Mouse (Mus musculus) layer of hippocampus, adult 9-11 months (tissue): ENCODE data around the gene Klc1.
A peak's percentile ranks its signal among the peaks of the same experiment; 100 is the strongest.

Source experiments
- DNase-seq: peaks from one replicate; pipeline ENCODE4 v3.0.0; 2022

Gene Klc1

DNA sequence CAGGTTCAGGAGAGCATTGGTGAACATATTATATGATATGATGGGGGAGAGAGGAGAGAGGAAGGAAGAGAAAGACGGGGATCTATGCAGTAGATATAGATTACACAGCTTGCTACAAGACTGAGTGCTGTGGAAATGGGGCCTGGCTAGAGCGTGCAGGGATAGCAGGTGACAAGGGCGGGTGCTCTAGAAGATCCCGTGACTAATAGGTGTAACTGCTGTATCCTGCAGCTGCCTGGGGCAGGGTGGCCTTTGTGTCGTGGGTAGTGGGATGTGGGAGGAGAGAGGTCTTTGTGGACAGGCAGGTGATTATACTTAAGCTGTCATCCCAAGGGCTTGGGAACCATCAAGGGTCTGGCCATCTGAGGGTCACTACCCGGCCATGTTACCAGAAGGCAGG lies 13.4 kb upstream of the Klc1 start:
- DNase-seq: no peak

DNA sequence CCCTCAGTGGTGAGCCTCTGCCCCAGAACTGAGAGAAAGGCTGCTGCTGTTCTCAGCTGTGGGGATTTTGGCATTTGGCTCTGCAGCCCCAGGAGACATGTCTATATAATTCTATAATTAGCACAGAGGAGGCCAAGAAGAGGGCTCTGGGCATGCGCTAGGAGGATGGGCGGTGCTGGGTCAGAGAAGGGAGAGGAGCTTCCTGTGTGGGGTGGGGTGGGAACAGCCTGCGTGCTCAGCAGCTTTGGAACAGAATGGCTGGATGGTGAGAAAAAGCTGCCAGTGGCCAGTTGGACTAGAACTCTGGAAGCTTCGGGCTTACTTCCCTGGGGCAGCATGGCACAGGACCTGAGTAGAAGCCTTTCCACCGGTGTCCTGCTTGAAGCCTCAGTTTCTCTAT lies 12.6 kb upstream of the Klc1 start:
- peak; percentile 50 for DNase-seq

DNA sequence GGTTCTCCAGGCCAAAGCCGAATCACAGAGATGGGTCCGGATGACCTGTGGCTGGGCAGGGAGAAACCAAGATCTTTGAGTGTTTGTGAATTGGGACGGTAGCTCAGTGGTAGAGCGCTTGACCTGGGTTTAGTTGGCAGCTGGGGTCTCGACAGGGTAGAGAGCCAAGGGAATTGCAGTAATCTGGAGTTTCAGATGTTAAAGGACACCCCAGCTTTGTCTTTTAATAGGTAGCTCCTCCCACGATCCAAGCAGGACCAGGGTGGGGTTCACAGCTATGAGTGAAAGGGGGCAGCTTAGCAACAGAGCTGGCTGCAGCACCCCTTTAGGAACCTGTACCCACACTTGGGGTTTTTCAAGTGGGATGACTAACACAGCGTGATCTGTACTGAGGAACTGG lies 11.2 kb upstream of the Klc1 start:
- DNase-seq: no peak

DNA sequence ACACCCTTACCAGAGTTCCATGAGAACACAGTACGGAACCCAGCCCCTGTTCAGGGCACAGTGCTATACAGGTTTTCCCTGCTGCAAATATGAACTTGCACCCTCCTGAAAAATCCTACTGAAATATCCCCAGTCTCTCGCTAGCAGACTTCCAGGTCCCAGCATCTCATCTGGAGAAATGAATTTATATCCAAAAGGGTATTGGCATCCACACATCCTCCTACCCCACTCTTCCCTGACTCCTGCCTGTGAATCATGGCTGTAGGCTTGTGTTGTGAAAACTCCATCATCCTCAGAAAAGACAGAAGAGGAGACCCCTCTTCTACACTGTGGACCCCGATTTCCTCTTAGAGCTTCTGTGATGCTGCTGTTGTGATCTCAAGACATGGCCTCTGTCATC lies 7.9 kb upstream of the Klc1 start:
- DNase-seq: no peak

DNA sequence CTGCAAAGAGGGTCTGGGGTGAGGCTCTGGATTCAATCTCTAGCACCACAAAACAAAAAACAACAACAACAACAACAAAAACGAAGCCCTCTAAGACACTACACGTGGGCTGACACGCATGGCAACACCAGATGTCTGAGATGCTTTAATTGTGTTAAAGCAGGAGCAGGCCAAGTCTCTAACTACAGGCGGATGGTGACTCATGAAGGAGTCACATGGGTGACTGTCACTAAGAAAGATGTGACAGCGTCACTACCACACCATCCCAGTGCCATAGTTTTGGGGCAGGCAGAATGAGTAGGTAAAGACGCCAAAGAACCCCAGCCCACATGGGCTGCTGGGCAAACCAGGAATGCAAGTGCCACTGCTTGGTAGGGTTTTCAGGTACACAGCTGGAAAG lies 6.2 kb upstream of the Klc1 start:
- DNase-seq: peak; percentile 44

DNA sequence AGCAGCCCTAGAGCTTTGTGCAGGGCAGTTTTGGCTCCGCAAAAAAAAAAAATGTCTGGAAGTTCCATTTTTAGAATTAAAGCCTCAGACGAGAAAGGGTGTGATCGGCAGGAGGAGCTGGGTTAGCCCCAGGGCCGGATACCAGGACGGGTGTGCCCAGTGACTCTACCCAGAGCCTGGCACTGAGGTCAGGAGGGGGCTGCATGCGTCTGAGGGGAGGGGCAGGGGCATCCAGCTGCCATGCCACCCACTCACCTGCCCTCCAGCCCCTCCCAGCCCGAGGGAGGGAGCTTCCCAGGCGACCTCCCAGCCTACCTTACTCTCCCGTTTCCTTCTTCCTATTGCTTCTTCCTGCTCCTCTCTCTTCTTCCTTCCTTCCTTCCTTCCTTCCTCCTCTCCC lies 5.3 kb upstream of the Klc1 start:
- no peak for DNase-seq

DNA sequence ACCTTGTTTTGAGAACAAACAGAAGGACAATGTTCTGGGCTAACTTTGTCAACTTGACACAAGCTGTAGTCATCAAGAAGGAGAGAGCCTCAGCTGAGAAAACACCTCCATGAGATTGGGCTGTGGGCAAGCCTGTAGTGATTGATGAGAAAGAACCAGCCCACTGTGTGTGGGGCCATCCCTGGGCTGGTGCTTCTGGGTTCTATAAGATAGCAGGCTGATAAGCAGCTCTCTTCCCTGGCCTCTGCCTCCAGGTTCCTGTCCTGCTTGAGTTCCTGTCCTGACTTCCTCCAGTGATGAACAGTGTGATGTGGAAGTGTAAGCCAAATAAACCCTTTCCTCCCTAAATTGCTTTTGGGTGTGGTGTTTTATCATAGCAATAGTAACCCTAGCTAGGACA lies 3.9 kb upstream of the Klc1 start:
- no peak for DNase-seq

DNA sequence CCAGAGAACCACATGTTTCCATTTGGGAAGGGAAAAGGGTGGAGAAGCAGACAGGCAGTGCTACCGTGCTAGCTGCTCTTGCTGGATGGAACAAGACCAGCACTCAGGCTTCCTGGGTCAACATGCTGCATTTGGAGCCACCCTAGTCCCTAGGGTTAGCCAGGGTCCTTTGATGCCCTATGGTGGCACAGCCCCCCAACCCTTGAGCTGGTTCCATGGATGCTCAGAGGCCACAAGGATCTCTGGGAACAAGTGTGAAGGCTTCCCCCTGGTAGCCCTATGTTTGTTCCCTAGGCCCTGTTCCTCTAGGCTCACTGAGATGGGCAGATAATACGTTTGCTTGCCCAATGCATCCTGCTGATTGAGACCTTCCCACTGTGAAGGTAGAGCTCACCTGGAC lies 3.4 kb upstream of the Klc1 start:
- no peak for DNase-seq

DNA sequence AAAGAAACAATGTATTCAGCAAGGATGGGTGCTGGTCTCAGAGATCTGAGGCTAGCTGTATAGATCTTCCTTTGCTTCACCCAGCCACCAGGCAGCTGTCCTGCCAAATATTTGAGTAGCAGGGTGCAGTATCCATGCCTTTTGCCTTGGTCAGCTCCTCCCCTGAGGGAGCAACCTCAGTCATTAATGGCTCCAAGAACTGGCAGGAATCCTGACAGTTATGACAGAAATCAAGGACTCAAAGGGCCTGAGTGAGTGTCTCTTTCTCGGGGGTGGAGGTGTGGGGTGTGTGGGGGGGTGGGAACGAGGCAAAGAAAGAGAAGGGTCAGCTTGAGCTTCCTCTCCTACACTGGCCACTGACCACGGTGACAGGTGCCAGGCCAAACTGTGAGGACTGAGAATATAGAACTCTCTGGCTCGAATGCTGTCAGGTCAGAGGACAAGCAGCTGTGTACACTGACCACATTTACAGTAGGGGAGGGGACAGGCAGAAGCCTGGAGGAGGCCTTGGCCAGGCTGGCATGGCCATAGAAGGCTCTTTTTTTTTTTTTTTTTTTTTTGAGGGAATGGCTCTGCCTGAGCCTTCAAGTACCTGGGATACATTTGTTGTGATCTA lies 2.5 kb upstream of the Klc1 start:
- DNase-seq: no peak

DNA sequence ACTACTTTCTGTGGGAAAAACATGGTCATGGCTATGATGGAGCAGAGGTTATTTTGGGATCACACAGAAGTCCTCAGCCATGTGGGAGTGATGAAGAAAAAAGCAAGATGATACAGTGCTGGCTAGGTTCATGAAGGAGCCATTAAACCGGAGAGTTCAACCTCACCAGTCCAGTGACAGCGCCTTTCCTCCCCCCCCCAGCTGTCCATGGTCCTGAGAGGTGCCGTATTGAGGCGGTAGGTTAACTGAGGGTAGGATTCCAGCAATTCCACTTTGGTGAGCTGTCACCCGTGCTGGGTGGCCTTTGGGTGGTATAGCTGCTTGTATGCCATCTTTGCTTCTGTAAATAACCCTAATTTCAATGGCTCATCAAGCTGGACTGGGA lies 2.0 kb upstream of the Klc1 start:
- no peak for DNase-seq

DNA sequence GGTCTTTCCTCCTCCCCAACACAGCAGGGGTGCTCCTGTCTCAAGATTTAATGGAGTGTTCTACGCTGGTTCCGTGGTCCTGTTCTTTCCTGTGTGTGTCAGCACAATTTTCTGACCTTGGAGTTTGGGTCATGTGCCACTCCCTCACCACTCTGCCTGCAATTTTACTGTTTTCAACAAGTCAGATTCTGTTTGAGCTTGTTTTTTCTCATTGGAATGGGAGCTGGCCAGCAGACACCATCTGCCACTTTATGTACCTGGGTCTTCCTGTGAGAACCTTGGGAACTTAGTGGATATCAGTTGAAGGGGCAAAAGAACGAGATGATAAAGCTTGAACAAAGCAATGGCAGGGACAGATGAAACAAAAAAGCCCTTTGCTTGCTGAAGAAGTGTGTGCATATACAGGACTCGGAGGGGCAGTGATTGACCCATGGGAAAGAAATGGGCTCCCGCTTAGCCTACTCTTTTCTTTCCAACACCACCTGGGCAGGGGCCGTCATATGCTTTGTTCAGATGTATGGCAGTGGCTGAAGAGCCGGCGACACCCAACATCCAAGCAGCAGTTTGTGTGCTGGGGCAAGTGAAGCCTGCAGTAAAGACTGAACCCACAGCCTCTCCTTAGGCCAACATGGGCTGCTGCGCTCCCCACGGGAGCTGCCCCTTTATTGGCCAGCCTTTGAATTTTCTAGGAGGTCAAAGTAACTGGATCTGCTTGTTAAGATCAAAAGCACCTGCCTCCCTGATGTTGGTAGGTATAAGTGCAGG lies 906 bp upstream of the Klc1 start:
- no peak for DNase-seq

DNA sequence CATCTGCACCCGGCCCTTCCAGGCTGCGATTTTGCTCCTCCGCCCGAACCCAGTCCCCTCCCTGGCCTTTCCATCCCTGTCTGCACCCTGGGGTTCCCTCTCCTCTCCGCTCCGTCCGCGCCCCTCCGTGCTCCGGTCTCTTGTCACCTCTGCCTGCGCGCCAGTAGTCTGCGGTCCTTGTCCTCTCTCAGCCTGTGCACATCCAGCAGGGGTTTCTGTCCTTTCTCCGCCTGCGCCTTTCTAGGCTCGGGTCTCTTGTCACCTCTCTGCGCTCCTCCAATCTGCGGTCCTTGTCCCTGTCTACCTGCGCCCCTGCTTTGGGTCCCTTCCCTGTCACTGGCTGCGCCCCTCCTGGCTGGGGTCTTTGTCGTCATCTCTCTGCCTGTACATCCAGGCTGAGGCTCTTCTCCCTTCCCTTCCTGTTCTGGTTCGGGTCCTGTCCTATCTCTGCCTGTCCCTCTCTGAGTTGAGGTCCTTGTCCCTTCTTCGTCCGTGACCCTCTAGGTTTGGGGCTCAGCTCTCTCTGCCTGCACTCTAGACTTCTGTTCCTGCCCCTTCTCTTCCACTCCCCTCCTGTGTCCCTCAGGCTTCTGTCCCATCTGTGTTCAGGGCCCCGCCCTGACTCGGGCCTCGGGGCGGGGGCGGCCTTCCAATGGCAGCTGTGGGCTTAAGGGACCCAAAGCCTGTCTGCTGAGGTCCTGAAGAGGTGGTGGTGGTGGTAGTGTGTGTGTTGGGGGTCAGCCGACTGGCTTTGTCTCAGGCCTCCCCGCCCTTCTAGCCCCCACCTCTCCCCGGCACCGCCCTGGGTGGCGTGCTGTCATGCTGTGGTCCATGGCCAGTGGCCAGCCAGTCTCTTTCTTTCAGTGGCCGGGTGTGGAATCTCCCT lies 770 bp downstream of the Klc1 start:
- peak; percentile 41 for DNase-seq

DNA sequence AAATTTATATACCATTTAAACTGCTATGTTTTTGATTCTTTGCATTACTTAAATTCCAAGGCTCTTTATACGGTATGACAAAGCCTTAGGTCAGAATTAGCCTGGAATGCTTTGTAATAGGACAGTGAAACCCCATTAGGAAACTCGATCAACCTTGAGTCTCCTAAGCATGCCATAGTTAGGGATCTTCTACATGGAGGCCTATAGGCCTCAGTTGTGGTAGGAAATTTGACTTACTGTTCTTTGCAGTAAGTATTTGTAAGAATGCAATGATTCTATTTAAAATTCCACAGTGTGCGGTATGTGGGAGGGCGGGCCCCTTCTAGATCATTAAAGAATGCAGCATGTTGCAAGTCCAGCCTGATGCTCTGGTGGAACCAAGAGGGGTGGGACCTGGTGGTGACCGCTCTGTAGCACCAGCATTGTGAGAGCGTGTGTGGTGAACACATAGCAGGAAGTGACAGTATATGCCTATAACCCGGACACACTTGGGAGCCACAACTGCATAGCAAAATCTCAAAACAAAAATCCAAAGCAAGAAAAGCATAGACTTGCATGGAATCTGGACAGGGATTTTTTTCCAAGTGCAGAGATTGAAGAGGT lies 1.8 kb downstream of the Klc1 start:
- DNase-seq: no peak

DNA sequence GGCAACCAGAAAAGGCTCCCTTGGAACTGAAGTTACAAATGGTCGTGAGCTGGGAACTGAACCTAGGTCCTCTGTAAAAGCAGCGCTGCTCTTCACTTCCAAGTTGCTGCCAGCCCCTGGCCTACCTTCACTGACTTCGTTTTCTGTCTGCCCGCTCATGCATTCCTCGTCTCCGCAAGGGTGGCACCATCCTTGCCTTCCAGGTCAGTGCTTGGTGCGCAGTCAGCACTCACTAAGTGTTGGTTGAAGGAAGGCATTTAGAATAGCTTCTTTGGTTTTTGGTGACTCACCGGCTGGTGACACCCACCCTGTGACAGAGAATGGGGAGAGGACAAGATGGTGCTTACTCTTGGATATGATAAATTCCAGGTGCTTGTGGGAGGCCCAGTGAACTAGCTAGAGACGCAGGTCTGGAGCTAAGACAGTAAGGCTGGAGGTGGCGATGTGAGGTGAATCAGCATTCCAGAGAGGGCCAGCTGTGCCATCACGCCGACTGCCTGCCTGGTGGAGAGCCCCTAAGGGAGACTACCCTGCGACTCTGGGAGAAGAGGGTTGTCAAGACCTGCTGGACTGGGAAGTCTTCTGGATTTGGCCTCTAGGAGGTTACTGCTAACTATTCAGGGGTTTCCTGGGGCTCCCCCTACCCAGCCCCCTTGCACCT lies 4.1 kb downstream of the Klc1 start:
- peak; percentile 35 for DNase-seq

DNA sequence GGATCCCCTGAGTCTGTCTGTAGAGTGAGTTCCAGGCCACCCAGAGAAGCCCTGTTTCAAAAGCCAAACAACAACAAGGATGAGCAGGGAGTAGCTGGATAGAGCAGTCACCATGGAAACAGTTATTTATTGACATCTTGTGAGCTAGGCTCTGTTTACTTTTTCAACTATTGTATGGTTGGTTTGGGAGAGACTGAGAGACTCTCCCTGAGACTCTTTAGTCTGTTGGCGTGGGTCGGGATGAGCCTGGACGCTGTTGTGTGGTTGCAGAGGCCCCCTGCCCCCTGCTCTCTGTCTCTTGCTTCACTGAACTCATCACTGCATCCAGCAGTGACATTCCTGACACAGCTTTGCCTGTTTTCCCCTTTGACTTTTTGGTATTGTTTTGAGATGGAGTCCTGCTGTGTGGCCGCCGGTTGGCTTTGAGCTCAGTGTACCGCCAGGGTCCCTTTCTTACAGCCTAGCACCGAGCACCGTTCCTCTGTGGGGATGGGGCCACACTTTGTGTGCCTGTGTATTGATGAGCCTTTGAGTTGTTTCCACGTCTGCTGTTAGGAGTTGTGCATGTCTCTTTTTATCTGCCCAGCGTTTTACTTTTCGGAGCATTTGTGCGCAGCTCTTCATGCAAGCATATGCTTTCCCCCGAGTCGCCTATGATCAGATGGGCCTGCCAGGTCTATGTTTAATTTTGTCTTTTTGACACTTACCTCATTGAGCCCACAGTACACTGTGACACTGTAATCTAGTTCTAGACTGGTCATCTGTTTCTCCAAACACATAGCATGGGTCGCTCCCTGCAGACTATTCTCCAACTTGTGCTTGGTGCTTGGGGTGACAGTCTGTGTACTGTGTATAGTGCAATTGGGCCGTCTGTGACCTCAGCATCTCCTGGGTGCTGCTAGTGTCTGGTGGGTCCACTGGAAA lies 7.9 kb downstream of the Klc1 start:
- DNase-seq: no peak

DNA sequence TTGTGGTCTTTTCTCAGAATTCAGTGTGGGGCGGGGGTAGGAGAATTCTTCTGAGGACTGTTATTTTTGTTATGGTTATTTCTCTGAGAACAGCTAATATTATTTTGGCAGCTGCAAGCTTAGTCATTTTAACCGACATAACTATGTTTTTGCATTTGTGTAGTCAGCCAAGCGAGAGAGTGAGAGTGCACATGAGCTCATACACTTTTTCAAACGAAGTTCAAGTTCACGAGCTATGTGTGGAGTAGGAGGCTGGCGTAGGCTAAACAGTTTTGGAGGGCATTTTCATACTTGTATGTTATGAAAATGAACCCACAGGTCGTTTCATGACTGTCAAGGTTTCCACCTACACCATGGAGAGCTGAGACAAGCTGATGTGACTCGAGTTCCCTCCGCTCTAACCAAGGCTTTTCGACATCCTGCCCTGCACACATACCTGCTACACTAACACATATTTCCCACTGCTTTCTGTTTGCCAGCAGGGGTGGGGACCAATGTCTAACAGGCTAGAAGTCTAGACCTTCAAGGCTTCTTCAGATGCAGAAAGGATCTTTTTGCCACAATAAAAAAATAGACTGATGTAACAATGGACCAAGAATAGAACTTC lies 9.8 kb downstream of the Klc1 start:
- no peak for DNase-seq

DNA sequence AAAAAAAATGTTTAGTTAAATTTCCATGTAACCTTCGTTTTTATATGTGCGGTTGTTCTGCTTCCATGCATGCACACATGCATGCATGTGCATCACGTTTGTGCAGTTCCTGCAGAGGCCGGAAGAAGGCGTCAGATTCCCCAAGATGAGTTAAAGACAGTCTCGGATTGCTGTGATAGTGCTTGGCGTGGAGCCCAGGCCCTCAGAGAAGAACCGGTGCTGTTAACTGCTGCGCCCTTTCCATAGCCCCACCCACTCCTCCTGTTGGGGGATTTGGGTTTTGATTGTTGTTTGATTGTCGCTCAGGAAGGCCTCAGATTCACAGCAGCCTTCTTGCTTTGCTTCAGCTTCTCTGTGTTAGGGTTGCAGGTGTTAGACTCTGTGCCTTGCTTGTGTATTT lies 10.7 kb downstream of the Klc1 start:
- DNase-seq: no peak

DNA sequence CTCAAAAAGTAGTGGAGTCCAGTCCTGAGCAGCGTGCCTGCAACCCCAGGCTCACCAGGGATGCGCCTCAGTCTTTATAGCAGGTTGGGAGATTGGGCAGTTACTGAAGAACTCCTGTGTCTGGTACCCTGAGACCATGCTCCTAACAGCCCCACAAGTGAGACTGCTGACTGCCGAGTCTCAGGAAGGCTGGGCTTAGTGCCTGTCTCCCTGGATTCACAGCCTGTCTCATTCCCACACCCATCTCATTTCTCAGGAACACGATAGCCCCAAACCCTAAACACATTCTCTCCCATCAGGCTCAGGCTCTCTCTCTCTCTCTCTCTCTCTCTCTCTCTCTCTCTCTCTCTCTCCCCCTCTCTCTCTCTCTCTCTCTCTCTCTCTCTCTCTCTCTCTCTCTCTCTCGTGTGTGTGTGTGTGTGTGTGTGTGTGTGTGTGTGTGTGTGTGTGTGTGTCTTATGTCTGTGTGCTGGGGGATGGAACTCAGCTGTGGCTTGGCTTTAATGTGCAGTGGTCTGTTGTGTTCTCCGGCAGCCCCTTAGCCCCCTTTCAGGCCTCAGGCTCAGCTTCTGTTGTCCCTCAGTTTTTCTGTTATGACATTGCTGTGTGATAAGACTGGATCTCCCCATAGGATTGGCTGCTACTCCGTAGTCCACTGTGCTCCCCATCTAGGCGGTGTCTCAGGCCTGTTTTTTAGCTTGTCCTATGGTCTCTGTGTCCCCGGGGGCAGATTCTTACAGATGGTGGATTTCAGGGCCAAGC lies 11.3 kb downstream of the Klc1 start:
- no peak for DNase-seq

DNA sequence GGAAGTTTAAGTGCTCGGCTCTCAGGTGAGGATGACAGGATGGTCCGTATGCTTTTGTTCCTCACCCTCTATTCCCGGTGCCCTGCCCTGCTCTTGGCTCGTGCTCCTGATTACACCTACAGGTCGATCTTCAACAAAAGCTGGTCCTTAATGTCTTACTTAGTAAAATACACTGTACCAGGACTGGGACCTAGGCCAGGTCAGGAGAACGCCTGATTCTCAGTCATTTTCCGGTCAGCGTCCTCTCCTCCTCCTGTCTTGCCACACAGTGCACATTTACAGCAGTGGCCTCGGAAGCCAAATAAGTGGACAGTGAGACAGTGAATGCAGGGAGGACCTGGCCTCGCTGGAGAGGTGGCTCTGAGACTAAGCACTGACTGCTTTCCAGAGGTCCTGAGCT lies 12.0 kb downstream of the Klc1 start:
- DNase-seq: no peak

DNA sequence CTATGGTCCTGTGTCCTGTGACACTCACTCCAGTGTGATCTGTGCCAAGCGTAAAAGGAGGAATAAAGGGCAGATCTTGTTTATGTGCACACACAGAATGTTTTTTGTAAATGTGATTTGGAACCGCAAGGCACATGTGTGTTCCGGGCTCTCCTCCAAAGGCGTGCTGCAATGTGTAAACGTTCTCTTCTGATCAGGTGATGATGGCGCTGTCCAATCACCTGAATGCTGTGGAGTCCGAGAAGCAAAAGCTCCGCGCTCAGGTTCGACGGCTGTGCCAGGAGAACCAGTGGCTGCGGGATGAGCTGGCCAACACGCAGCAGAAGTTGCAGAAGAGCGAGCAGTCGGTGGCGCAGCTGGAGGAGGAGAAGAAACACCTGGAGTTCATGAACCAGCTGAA lies 15.5 kb downstream of the Klc1 start:
- no peak for DNase-seq

DNA sequence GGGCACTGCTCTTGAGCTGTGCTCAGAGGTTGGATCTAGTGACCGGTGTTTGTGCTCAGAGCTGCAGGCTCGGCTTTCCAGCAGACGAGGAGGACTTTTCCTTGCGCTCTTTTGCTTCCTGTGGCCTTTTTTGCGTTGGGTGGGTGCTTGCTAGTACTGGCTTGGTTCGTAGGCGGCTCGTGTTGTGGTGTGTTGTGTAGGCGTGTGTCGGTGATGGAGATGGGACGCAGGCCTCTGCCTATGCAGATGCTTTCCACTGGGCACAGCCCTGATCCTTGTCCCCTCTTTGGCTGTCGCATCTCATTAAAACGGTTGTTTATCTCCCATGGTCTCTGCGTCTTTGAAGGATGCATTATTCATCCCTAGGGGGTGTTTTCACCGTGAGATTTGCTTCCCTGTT lies 16.2 kb downstream of the Klc1 start:
- no peak for DNase-seq
